Mouse (Mus musculus): ENCODE results near the gene Zw10. TPM values are rescaled to one million over a fixed set of nuclear protein-coding genes. Genes with fewer than 3 reads are reported as not detected.

Zw10 gene
- 18.6 and 28.0 TPM in 2 replicates for polyA plus RNA-seq (2014; fragmentation: Nextera tagmentation; extraction: Ambion mirVana)

- Histone ChIP-seq H3K9ac (replicated peaks; ENCODE audit: low read length) (peak within 1 kb of the TSS; percentile 76), H3K27ac (replicated peaks; ENCODE audit: low read depth, low read length) (no peak within 1 kb of the TSS; the same call in 1 of the 2 replicates), H3K4me3 (replicated peaks; ENCODE audit: low read depth, low read length) (peak within 1 kb of the TSS; percentile 89), H3K4me1 (ENCODE audit: control insufficient read depth, insufficient read depth, low read length) (0 out of 2 replicates have a peak, but pooled peaks cover 6% of the 10 kb centered on the region), H3K9me3 (ENCODE audit: control insufficient read depth, low read length) (no peaks in the 10 kb centered on the region), H3K4me2 (ENCODE audit: low read length) (peak within 1 kb of the TSS; percentile 72), H3K27me3 (ENCODE audit: control insufficient read depth, insufficient read depth, low read length) (no peaks in the 10 kb centered on the region), H3K36me3 (ENCODE audit: control insufficient read depth, insufficient read depth, low read length) (peaks cover 16% of the 10 kb centered on the region)
- peak; percentile 98 for ATAC-seq (ENCODE audit: low FRiP score, low TSS enrichment)
- peak; percentile 99 for DNase-seq
- under 1% methylated on average over 53 of the region's 53 CpGs for WGBS
These were observed at the start of gene Zw10 for GRCm38 (mm10) chr9:49055333-49056205. Gene Zw10, plus strand, starts transcription at chr9:49055613.

GRCm38 (mm10) chr9:49015824-49016223, 39.6 kb upstream of the Zw10 start:
- peaks cover 80% of the 10 kb centered on the region for H3K36me3 ChIP-seq (ENCODE audit: control insufficient read depth, insufficient read depth, low read length)
- H3K27me3 ChIP-seq (ENCODE audit: control insufficient read depth, insufficient read depth, low read length): no peaks in the 10 kb centered on the region
- H3K27ac ChIP-seq (replicated peaks; ENCODE audit: low read depth, low read length): no peak overlapping the region
- 84% methylated on average over 7 of the region's 7 CpGs for WGBS
- H3K4me2 ChIP-seq (ENCODE audit: low read length): no peak overlapping the region
- DNase-seq: no peak
- ATAC-seq (ENCODE audit: low FRiP score, low TSS enrichment): no peak
- no peaks in the 10 kb centered on the region for H3K4me1 ChIP-seq (ENCODE audit: control insufficient read depth, insufficient read depth, low read length)
- H3K9me3 ChIP-seq (ENCODE audit: control insufficient read depth, low read length): no peaks in the 10 kb centered on the region
- H3K9ac ChIP-seq (replicated peaks; ENCODE audit: low read length): no peak overlapping the region
- H3K4me3 ChIP-seq (replicated peaks; ENCODE audit: low read depth, low read length): no peak overlapping the region

- DNase-seq: no peak
- H3K27me3 ChIP-seq (ENCODE audit: control insufficient read depth, insufficient read depth, low read length): no peaks in the 10 kb centered on the region
- no peak overlapping the region for H3K4me3 ChIP-seq (replicated peaks; ENCODE audit: low read depth, low read length)
- H3K9ac ChIP-seq (replicated peaks; ENCODE audit: low read length): no peak overlapping the region
- 95% methylated on average over 5 of the region's 5 CpGs for WGBS
- no peaks in the 10 kb centered on the region for H3K9me3 ChIP-seq (ENCODE audit: control insufficient read depth, low read length)
- peaks cover 55% of the 10 kb centered on the region for H3K36me3 ChIP-seq (ENCODE audit: control insufficient read depth, insufficient read depth, low read length)
- no peaks in the 10 kb centered on the region for H3K4me1 ChIP-seq (ENCODE audit: control insufficient read depth, insufficient read depth, low read length)
- H3K4me2 ChIP-seq (ENCODE audit: low read length): no peak overlapping the region
- ATAC-seq (ENCODE audit: low FRiP score, low TSS enrichment): no peak
- H3K27ac ChIP-seq (replicated peaks; ENCODE audit: low read depth, low read length): no peak overlapping the region
These were observed 34.1 kb upstream of the Zw10 start for GRCm38 (mm10) chr9:49021289-49021688.

GRCm38 (mm10) chr9:49023956-49024355, 31.5 kb upstream of the Zw10 start:
- peaks cover 59% of the 10 kb centered on the region for H3K36me3 ChIP-seq (ENCODE audit: control insufficient read depth, insufficient read depth, low read length)
- ATAC-seq (ENCODE audit: low FRiP score, low TSS enrichment): no peak
- 95% methylated on average over 5 of the region's 5 CpGs for WGBS
- no peaks in the 10 kb centered on the region for H3K9me3 ChIP-seq (ENCODE audit: control insufficient read depth, low read length)
- DNase-seq: no peak
- H3K27me3 ChIP-seq (ENCODE audit: control insufficient read depth, insufficient read depth, low read length): no peaks in the 10 kb centered on the region
- no peak overlapping the region for H3K4me2 ChIP-seq (ENCODE audit: low read length)
- no peak overlapping the region for H3K4me3 ChIP-seq (replicated peaks; ENCODE audit: low read depth, low read length)
- no peak overlapping the region for H3K9ac ChIP-seq (replicated peaks; ENCODE audit: low read length)
- H3K27ac ChIP-seq (replicated peaks; ENCODE audit: low read depth, low read length): no peak overlapping the region
- no peaks in the 10 kb centered on the region for H3K4me1 ChIP-seq (ENCODE audit: control insufficient read depth, insufficient read depth, low read length)

GRCm38 (mm10) chr9:49024529-49024928, 30.9 kb upstream of the Zw10 start:
- H3K27ac ChIP-seq (replicated peaks; ENCODE audit: low read depth, low read length): no peak overlapping the region
- H3K27me3 ChIP-seq (ENCODE audit: control insufficient read depth, insufficient read depth, low read length): no peaks in the 10 kb centered on the region
- DNase-seq (no peak), ATAC-seq (ENCODE audit: low FRiP score, low TSS enrichment) (no peak)
- no peak overlapping the region for H3K4me2 ChIP-seq (ENCODE audit: low read length)
- H3K4me1 ChIP-seq (ENCODE audit: control insufficient read depth, insufficient read depth, low read length): no peaks in the 10 kb centered on the region
- no peaks in the 10 kb centered on the region for H3K9me3 ChIP-seq (ENCODE audit: control insufficient read depth, low read length)
- WGBS: 89% methylated on average over 2 of the region's 2 CpGs
- H3K4me3 ChIP-seq (replicated peaks; ENCODE audit: low read depth, low read length): no peak overlapping the region
- H3K36me3 ChIP-seq (ENCODE audit: control insufficient read depth, insufficient read depth, low read length): peaks cover 60% of the 10 kb centered on the region
- H3K9ac ChIP-seq (replicated peaks; ENCODE audit: low read length): no peak overlapping the region

GRCm38 (mm10) chr9:49034764-49035163, 20.6 kb upstream of the Zw10 start:
- peaks cover 81% of the 10 kb centered on the region for H3K36me3 ChIP-seq (ENCODE audit: control insufficient read depth, insufficient read depth, low read length)
- WGBS: 96% methylated on average over 4 of the region's 4 CpGs
- ATAC-seq (ENCODE audit: low FRiP score, low TSS enrichment): no peak

GRCm38 (mm10) chr9:49050901-49051300, 4.5 kb upstream of the Zw10 start:
- ATAC-seq (ENCODE audit: low FRiP score, low TSS enrichment) (no peak), DNase-seq (no peak)
- H3K4me2 ChIP-seq (ENCODE audit: low read length): no peak overlapping the region
- no peaks in the 10 kb centered on the region for H3K4me1 ChIP-seq (ENCODE audit: control insufficient read depth, insufficient read depth, low read length)
- H3K9ac ChIP-seq (replicated peaks; ENCODE audit: low read length): no peak overlapping the region
- no peaks in the 10 kb centered on the region for H3K27me3 ChIP-seq (ENCODE audit: control insufficient read depth, insufficient read depth, low read length)
- no peaks in the 10 kb centered on the region for H3K36me3 ChIP-seq (ENCODE audit: control insufficient read depth, insufficient read depth, low read length)
- no peak overlapping the region for H3K4me3 ChIP-seq (replicated peaks; ENCODE audit: low read depth, low read length)
- WGBS: 81% methylated on average over 5 of the region's 5 CpGs
- H3K27ac ChIP-seq (replicated peaks; ENCODE audit: low read depth, low read length): no peak overlapping the region
- H3K9me3 ChIP-seq (ENCODE audit: control insufficient read depth, low read length): no peaks in the 10 kb centered on the region

More at GRCm38 (mm10) chr9:49034764-49035163, 20.6 kb upstream of the Zw10 start:
- DNase-seq: no peak
- Histone ChIP-seq H3K4me3 (replicated peaks; ENCODE audit: low read depth, low read length) (no peak overlapping the region), H3K27ac (replicated peaks; ENCODE audit: low read depth, low read length) (no peak overlapping the region), H3K9ac (replicated peaks; ENCODE audit: low read length) (no peak overlapping the region), H3K4me2 (ENCODE audit: low read length) (no peak overlapping the region), H3K4me1 (ENCODE audit: control insufficient read depth, insufficient read depth, low read length) (no peaks in the 10 kb centered on the region), H3K9me3 (ENCODE audit: control insufficient read depth, low read length) (no peaks in the 10 kb centered on the region), H3K27me3 (ENCODE audit: control insufficient read depth, insufficient read depth, low read length) (no peaks in the 10 kb centered on the region)

GRCm38 (mm10) chr9:49051349-49051748, 4.1 kb upstream of the Zw10 start:
- H3K9ac ChIP-seq (replicated peaks; ENCODE audit: low read length): no peak overlapping the region
- no peak for ATAC-seq (ENCODE audit: low FRiP score, low TSS enrichment)
- no peaks in the 10 kb centered on the region for H3K9me3 ChIP-seq (ENCODE audit: control insufficient read depth, low read length)
- H3K4me2 ChIP-seq (ENCODE audit: low read length): no peak overlapping the region
- no peak overlapping the region for H3K27ac ChIP-seq (replicated peaks; ENCODE audit: low read depth, low read length)
- H3K4me1 ChIP-seq (ENCODE audit: control insufficient read depth, insufficient read depth, low read length): 0 out of 2 replicates have a peak, but pooled peaks cover 3% of the 10 kb centered on the region
- H3K36me3 ChIP-seq (ENCODE audit: control insufficient read depth, insufficient read depth, low read length): no peaks in the 10 kb centered on the region
- no peak overlapping the region for H3K4me3 ChIP-seq (replicated peaks; ENCODE audit: low read depth, low read length)
- DNase-seq: peak; percentile 88
- 15% methylated on average over 5 of the region's 5 CpGs for WGBS
- H3K27me3 ChIP-seq (ENCODE audit: control insufficient read depth, insufficient read depth, low read length): no peaks in the 10 kb centered on the region

- Histone ChIP-seq H3K4me2 (ENCODE audit: low read length) (no peak overlapping the region), H3K9me3 (ENCODE audit: control insufficient read depth, low read length) (no peaks in the 10 kb centered on the region), H3K27me3 (ENCODE audit: control insufficient read depth, insufficient read depth, low read length) (no peaks in the 10 kb centered on the region), H3K36me3 (ENCODE audit: control insufficient read depth, insufficient read depth, low read length) (peaks cover 6% of the 10 kb centered on the region; the same call in 1 of the 2 replicates), H3K4me3 (replicated peaks; ENCODE audit: low read depth, low read length) (no peak overlapping the region), H3K4me1 (ENCODE audit: control insufficient read depth, insufficient read depth, low read length) (0 out of 2 replicates have a peak, but pooled peaks cover 6% of the 10 kb centered on the region), H3K27ac (replicated peaks; ENCODE audit: low read depth, low read length) (no peak overlapping the region), H3K9ac (replicated peaks; ENCODE audit: low read length) (no peak overlapping the region)
- DNase-seq (no peak), ATAC-seq (ENCODE audit: low FRiP score, low TSS enrichment) (no peak)
- 90% methylated on average over 3 of the region's 3 CpGs for WGBS
These were observed 1.4 kb upstream of the Zw10 start for GRCm38 (mm10) chr9:49054028-49054427.
